Mouse (Mus musculus): Measurements from ENCODE around the gene 4931422A03Rik.

Gene 4931422A03Rik

GRCm38 (mm10) chr2:103932025-103932424 lies 96.1 kb downstream of the 4931422A03Rik start:
- DNase-seq, result no peak

DNA sequence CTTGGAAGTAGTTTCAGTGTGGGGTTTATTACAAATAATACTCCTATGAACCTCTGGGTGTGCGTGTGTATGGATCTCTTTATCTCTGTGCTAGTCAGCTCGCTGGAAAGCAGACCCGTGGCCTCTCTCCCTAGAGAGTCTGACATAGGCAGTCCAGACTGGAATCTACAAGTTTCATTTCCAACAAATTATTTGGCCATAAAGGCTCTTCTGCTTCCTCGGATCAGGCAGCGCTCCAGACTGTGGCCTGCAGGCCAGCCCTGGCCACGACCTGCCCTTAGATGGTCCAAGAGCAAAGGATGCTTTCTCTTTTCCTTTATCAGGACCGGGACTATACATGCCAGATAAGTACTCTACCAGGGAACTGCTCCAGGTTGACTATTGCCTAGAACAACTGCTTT lies 96.7 kb downstream of the 4931422A03Rik start:
- no peak for DNase-seq

- DNase-seq, result peak; percentile 42
Measured at GRCm38 (mm10) chr2:103930306-103931019, 97.7 kb downstream of the 4931422A03Rik start.

DNA sequence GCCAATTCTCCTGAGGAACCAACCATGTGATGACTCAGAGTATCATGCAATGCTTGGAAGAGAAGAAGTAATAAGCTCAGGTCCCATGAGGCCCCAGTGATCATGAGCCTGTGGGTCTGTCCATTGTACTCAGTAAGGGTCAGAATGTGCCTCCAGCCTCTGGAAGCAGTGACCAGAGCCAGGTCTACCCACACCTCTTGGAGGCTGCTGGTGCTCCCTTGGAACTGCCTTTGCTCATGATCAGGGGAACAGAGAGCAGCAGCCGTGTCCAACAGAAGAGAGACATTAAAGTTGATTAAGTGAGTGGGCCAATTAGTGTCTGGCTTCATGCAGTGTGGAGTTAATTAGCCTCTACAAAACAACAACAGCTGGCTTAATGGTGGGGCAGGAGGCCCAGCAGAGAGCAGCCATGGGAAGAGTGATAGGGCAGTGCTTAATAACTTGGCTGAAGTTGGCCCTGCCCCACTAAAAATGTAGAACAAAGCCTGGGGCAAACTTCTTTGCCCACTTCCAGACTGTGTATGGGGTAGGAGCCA lies 100.5 kb downstream of the 4931422A03Rik start:
- peak; percentile 70 for DNase-seq

GRCm38 (mm10) chr2:103926586-103927113 lies 101.5 kb downstream of the 4931422A03Rik start:
- no peak for DNase-seq

DNA sequence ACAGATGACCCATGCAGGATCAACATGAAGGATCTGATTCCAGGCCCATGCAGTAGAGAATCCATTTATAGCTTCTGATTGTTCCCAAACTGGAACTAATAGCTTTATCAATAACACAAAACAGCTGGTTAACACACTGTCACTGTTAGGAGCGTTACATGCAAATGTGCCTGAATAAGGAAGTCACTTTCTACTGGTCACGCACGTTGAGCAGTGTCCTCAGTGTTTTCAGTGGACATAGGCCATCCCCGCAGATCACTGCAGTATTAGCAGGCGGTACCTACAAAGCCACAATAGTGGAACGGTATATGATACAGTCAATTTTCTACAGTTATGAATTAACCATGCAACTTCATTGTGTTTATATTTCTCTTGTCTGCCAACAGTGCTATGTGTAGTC lies 108.7 kb downstream of the 4931422A03Rik start:
- no peak for DNase-seq

DNA sequence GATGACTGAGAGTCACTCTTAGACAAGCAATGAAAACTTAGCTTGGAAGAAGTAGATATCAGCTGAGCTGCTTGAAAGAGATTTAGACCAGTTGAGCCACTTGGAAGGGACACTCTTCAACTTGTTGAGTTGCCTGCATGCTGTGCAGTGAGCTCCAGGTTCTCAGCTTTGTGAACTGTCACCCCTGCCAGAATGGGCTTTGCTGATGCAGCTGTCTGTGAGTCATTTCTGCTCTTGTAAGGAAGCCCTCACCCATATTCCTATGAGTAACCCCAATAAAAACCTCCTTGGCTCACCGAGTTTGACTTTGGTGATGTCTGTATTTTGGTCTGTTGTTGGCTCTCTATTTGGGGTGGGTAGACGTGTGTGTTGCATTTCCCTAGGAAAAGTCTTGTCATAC lies 109.8 kb downstream of the 4931422A03Rik start:
- no peak for DNase-seq

DNA sequence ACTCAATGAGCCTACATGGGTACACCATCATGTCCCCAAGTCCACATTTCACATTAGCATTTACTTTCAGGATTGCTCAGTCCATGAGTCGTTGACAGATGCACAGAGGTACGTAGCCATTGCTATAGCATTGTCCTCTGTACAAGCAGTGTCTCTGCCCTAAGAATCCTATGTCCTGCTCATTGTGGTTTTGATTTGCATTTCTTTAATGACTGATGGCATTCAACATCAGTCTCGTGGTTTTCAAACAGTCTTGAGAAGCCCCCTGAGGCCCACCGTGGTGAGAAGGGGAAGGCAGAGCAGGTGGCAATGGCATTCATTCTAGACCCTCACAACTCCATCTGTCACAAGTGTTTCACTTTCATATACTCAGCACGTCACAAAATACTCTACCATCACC lies 110.8 kb downstream of the 4931422A03Rik start:
- DNase-seq, result no peak
